Mouse (Mus musculus) embryo, embryonic 9.5 days (tissue): ENCODE measurements at regions not wholly inside any gene's neighbourhood (a gene's known extent, or its start where the extent isn't known, plus 50 kb on each side); places are given as distances from the start of the nearest gene placed in this dataset.

Source experiments
- DNase-seq: peaks from one replicate; pipeline ENCODE4 v3.0.0-alpha.2; 2017; ENCODE audit errors: extremely low spot score

DNA sequence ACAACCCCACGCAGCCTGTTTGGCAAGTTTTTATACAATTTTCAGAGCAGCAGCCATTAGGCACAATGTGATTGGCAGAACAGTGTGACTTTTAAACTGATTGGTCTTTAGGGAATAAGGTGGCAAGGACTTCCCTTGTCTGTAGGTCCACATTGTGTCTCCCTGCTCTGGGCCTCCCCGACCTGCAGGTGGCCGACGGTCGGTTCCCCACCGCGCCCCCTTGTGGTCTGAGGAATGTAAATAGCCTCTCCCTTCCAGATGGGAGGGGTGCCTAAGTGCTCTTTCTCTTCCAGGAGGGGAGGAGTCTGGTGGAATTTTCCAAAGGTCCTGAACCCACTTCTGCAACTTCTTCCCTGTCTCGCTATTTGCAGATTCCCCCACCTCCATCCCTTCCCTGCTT, 52.5 kb upstream of the Prr5 start:
- DNase-seq = peak; percentile 69

- DNase-seq = peak; percentile 89
Measured at GRCm38 (mm10) chr15:84613536-84614527, 55.6 kb upstream of the Prr5 start.

- DNase-seq = no peak
Measured at GRCm38 (mm10) chr15:84612961-84613360, 55.3 kb upstream of the Rtl6 start.

DNA sequence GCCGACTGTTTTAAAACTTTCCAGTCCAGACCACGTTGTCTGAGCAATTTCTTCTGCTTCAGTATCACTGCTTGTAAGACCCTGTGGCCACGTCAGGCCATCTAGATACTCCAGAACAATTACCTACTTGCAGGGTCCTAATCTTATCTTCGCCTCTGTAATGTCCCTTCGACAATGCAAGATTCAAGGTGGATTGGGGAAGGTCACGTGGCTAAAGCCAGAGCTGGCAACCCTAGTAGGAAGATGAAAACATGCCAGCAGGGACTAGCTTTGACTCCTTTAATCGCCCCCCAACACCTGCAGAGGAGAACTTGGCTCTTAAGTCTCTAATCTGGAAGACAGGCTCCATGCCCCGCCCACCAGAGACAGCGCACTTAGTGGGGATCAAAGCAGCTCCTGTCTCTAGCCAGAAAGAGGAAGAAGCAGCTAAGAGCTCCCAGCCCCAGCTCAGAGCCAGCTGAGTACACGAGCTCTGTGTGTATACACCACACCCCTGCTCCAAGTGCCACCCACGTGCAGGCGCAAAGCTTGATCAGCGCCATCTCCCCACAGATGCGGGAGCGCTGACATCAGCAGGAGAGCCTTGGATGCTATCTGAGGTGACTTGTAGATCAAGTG, 52.3 kb upstream of the Rtl6 start:
- DNase-seq = no peak

DNA sequence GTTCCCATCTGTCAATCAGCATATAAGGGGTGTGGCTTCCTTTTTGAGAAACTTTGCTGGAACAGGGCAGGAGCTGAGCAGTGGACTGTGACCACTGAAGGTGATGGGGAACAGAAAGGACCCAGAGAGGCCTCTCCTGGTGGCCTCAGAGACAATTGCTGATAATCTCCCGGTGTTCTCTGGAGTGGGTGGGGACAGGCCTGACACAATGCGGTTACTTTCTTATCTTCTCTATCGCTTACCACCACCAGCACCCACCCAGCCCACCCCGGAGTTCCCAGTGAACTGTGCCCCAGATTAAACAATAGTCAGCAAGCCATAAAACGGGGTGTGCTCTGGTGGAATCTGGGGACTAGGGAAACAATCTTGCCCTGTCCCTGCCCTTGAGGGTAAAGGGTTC, 51.4 kb upstream of the Rtl6 start:
- DNase-seq = no peak
